Mouse (Mus musculus): Measurements from ENCODE around the gene Trim28. TPM values are rescaled to one million over a fixed set of nuclear protein-coding genes. Genes with fewer than 3 reads are reported as not detected.

Gene Trim28
- polyA plus RNA-seq, 1 experiment from 2014 or later, result 116 TPM

DNA sequence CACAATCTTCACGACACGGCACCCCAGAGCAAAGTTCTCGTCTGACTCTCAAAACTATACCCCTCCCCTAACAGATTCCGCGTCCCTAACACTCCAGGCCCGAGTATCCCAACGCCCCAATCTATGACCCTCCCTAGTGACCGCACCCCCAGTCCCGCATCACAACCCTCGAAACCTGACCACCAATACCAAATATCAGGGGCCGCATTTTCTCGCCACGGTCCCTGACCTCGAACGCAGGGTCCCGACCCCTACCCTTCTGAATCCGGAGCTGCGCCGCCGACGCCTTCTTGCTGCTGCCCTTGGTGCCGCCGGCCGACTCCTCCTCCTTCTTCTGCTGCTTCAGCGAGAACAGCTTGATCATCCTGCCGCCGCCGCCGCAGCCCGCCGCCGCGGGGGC lies 38.5 kb downstream of the Trim28 start:
- Histone ChIP-seq H3K27ac (ENCODE audit: low read length) (peak overlapping the region; percentile 100), H3K27me3 (replicated peaks; ENCODE audit: control insufficient read depth, insufficient read depth, low read length) (peaks cover 6% of the 10 kb centered on the region; the same call in 1 of the 2 replicates), H3K9me3 (ENCODE audit: control insufficient read depth, low read length) (no peaks in the 10 kb centered on the region), H3K36me3 (ENCODE audit: control insufficient read depth, insufficient read depth, low read length) (peaks cover 8% of the 10 kb centered on the region), H3K4me2 (ENCODE audit: low read depth, low read length) (peak overlapping the region; percentile 90), H3K4me1 (ENCODE audit: control insufficient read depth, insufficient read depth, low read length) (peaks cover 33% of the 10 kb centered on the region), H3K4me3 (ENCODE audit: low read length) (peak overlapping the region; percentile 81), H3K9ac (ENCODE audit: low read depth, low read length) (peak overlapping the region; percentile 93)
- peak; percentile 2; the same call in 1 of the 2 replicates for ATAC-seq
- under 1% methylated on average over 32 of the region's 33 CpGs for WGBS

DNA sequence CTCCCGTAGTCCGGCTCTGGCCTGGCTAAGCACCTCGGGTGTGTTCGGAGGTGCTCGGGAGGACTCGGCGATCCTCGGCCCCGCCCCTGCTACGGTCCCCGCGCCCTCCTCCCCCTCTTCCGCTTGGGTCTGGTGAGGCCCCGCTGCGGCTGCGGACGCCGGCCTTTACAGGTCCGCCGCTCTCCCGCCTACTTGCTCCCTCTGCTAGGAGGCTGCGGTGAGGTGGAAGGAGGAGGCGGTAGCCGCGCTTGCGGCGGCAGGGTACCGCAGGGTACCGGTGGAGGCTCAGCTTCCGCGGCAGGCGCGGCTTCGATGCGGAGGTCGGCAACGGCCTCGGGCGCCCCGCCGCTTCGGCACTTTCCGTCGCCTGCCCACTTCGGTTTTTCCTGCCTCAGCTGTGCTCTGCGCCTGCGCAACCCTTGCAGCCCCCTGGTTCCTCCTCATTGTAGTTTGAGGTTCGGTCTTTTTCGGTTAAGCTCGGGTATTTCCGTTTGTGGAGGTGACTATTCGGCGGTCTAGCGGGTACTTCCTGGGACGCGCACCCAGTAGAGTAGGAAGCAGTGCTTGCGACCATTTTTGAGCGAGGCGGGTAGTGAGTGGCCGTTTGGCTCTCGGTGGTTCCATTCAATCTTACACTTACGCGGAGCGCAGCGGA lies 39.1 kb downstream of the Trim28 start, which contains the start of gene Ube2m:
Gene Ube2m, minus strand, starts transcription at position 375 of the 655 bp plus-strand sequence.
- under 1% methylated on average over 65 of the region's 65 CpGs for whole genome bisulfite sequencing
- ATAC-seq, result peak; percentile 93
- H3K4me1 ChIP-seq (ENCODE audit: control insufficient read depth, insufficient read depth, low read length), result peaks cover 29% of the 10 kb centered on the region

DNA sequence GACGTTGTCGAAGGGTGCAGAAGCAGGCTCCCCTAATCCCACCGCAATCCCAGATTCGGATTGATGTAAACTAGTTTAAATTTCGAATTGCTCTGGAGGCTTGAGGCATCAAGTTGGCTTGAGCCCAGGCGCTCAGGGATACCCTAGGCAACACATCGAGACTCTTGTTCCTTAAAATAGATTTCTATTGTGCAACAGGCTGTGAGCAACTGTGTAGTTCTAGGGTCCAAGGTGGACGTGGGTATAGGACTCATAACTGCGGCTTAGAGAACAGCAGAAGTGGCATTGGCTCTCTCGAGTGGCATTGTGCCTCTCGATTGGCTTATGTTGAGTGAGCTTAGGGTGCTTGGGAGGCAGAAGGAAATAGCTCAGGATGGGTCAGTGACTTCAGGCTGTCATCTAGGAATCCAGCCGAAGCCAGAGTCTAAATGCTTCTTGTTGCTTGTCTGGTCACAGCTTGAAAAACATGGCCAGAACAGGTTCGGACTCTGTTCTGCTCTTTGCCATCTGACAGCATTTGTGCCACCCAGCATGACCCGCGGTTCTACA lies 39.8 kb downstream of the Trim28 start:
- 16% methylated on average over 15 of the region's 15 CpGs for WGBS
- Histone ChIP-seq H3K9me3 (ENCODE audit: control insufficient read depth, low read length) (peaks cover 8% of the 10 kb centered on the region; the same call in 1 of the 2 replicates), H3K27ac (ENCODE audit: low read length) (peak overlapping the region; percentile 100), H3K4me1 (ENCODE audit: control insufficient read depth, insufficient read depth, low read length) (peaks cover 30% of the 10 kb centered on the region), H3K9ac (ENCODE audit: low read depth, low read length) (peak overlapping the region; percentile 93), H3K27me3 (replicated peaks; ENCODE audit: control insufficient read depth, insufficient read depth, low read length) (peaks cover 19% of the 10 kb centered on the region), H3K36me3 (ENCODE audit: control insufficient read depth, insufficient read depth, low read length) (peaks cover 5% of the 10 kb centered on the region), H3K4me3 (ENCODE audit: low read length) (peak overlapping the region; percentile 81), H3K4me2 (ENCODE audit: low read depth, low read length) (peak overlapping the region; percentile 84)
- ATAC-seq, result peak; percentile 16

More for the DNA sequence above, 39.1 kb downstream of the Trim28 start, which contains the start of gene Ube2m:
- Histone ChIP-seq H3K9me3 (ENCODE audit: control insufficient read depth, low read length) (peaks cover 2% of the 10 kb centered on the region; the same call in 1 of the 2 replicates), H3K4me3 (ENCODE audit: low read length) (peak within 1 kb of the TSS; percentile 81), H3K36me3 (ENCODE audit: control insufficient read depth, insufficient read depth, low read length) (peaks cover 5% of the 10 kb centered on the region), H3K9ac (ENCODE audit: low read depth, low read length) (peak within 1 kb of the TSS; percentile 93), H3K27ac (ENCODE audit: low read length) (peak within 1 kb of the TSS; percentile 100), H3K4me2 (ENCODE audit: low read depth, low read length) (peak within 1 kb of the TSS; percentile 90), H3K27me3 (replicated peaks; ENCODE audit: control insufficient read depth, insufficient read depth, low read length) (peaks cover 12% of the 10 kb centered on the region)

DNA sequence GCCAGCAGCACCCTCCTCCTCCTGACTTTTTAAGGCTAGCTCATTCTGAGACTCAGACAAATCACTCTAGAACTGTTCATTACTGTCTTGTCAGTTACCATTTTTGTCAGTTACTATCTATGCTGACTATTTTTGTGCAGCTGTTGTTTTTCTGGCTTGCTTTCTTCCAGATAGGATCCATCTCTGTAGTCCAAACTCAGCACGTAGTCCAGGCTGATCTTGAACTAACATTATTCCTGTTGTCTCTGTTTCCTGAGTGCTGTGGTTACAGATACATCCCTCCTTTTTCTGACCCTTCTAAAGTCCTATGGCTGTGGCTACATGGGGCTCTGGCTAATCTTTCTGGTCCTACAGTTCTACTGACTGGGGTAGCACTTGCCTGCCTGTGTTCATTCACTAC lies 40.3 kb downstream of the Trim28 start:
- H3K36me3 ChIP-seq (ENCODE audit: control insufficient read depth, insufficient read depth, low read length), result peaks cover 5% of the 10 kb centered on the region
- peak overlapping the region; percentile 84 for H3K4me2 ChIP-seq (ENCODE audit: low read depth, low read length)
- peaks cover 24% of the 10 kb centered on the region for H3K27me3 ChIP-seq (replicated peaks; ENCODE audit: control insufficient read depth, insufficient read depth, low read length)
- peak overlapping the region; percentile 93 for H3K9ac ChIP-seq (ENCODE audit: low read depth, low read length)
- no peak for ATAC-seq
- H3K9me3 ChIP-seq (ENCODE audit: control insufficient read depth, low read length), result peaks cover 8% of the 10 kb centered on the region; the same call in 1 of the 2 replicates
- H3K4me1 ChIP-seq (ENCODE audit: control insufficient read depth, insufficient read depth, low read length), result peaks cover 31% of the 10 kb centered on the region
- H3K4me3 ChIP-seq (ENCODE audit: low read length), result peak overlapping the region; percentile 81
- no peak overlapping the region for H3K27ac ChIP-seq (ENCODE audit: low read length)
- WGBS, result 89% methylated on average over 1 of the region's 1 CpGs

DNA sequence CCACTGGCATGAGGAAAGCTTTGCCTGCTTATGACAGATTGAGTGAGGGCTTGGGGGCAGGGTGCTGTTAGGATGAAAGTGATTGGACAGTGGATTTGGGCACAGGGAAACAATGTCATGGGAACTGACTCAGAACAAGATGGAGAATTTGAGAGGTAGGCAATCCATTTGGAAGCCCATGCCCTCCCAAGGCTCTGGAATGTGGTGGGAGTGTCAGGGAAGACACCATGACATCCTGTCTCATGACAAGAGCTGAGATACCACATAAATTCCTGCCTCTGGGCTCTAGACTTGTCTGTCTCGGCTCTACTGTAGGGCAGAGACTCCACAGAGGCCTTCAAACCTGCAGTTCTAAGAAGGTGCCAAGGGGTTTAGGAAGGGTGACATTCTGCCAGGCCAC lies 42.3 kb downstream of the Trim28 start:
- ATAC-seq, result no peak
- 79% methylated on average over 1 of the region's 1 CpGs for WGBS
- Histone ChIP-seq H3K4me3 (ENCODE audit: low read length) (no peak overlapping the region), H3K4me1 (ENCODE audit: control insufficient read depth, insufficient read depth, low read length) (peaks cover 25% of the 10 kb centered on the region), H3K27ac (ENCODE audit: low read length) (no peak overlapping the region), H3K27me3 (replicated peaks; ENCODE audit: control insufficient read depth, insufficient read depth, low read length) (peaks cover 34% of the 10 kb centered on the region), H3K4me2 (ENCODE audit: low read depth, low read length) (no peak overlapping the region), H3K9ac (ENCODE audit: low read depth, low read length) (no peak overlapping the region), H3K9me3 (ENCODE audit: control insufficient read depth, low read length) (peaks cover 8% of the 10 kb centered on the region; the same call in 1 of the 2 replicates), H3K36me3 (ENCODE audit: control insufficient read depth, insufficient read depth, low read length) (no peaks in the 10 kb centered on the region)

DNA sequence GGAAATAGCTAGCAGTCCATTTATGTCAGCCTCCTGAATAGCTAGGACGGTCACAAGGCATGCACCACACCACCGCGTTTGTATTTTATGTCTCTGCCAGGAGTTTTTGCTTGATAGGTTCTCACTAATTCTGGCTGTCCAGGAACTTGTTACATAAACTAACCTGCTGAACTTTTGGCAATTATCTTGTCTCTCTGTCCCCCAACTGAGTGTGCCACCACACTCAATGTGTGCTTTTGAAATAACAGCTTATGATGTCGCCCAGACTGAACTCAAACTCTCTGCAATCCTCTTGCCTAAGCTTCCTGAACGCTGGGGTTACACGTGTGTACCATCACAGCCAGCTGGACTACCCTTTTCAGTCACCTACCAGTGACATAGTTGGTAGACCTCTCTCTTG lies 43.6 kb downstream of the Trim28 start:
- H3K4me2 ChIP-seq (ENCODE audit: low read depth, low read length), result no peak overlapping the region
- no peak overlapping the region for H3K4me3 ChIP-seq (ENCODE audit: low read length)
- peaks cover 34% of the 10 kb centered on the region for H3K27me3 ChIP-seq (replicated peaks; ENCODE audit: control insufficient read depth, insufficient read depth, low read length)
- H3K9ac ChIP-seq (ENCODE audit: low read depth, low read length), result no peak overlapping the region
- peaks cover 18% of the 10 kb centered on the region for H3K4me1 ChIP-seq (ENCODE audit: control insufficient read depth, insufficient read depth, low read length)
- no peaks in the 10 kb centered on the region for H3K36me3 ChIP-seq (ENCODE audit: control insufficient read depth, insufficient read depth, low read length)
- 71% methylated on average over 6 of the region's 6 CpGs for WGBS
- H3K9me3 ChIP-seq (ENCODE audit: control insufficient read depth, low read length), result peaks cover 8% of the 10 kb centered on the region; the same call in 1 of the 2 replicates
- no peak overlapping the region for H3K27ac ChIP-seq (ENCODE audit: low read length)
- ATAC-seq, result no peak

DNA sequence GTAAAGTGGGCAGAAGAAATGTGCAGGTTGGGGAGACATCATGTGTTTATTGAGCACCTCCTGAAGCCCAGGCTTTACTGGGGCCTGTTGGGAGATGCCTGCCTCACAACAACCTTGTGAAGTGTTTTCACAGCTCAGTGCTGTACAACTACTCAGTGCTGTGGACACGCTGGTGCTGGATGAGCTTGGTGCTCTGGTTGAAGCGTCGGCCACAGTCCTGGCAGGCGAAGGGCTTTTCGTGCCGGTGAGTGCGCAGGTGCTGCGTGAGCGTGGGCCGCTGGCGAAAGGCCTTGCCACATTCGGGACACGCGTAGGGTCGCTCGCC lies 44.2 kb downstream of the Trim28 start:
- Histone ChIP-seq H3K36me3 (ENCODE audit: control insufficient read depth, insufficient read depth, low read length) (no peaks in the 10 kb centered on the region), H3K27ac (ENCODE audit: low read length) (no peak overlapping the region), H3K9ac (ENCODE audit: low read depth, low read length) (peak overlapping the region; percentile 66; the same call in 1 of the 2 replicates), H3K4me3 (ENCODE audit: low read length) (peak overlapping the region; percentile 58), H3K27me3 (replicated peaks; ENCODE audit: control insufficient read depth, insufficient read depth, low read length) (peaks cover 34% of the 10 kb centered on the region), H3K4me1 (ENCODE audit: control insufficient read depth, insufficient read depth, low read length) (peaks cover 18% of the 10 kb centered on the region), H3K4me2 (ENCODE audit: low read depth, low read length) (no peak overlapping the region), H3K9me3 (ENCODE audit: control insufficient read depth, low read length) (peaks cover 8% of the 10 kb centered on the region; the same call in 1 of the 2 replicates)
- WGBS, result 38% methylated on average over 16 of the region's 16 CpGs
- no peak for ATAC-seq

DNA sequence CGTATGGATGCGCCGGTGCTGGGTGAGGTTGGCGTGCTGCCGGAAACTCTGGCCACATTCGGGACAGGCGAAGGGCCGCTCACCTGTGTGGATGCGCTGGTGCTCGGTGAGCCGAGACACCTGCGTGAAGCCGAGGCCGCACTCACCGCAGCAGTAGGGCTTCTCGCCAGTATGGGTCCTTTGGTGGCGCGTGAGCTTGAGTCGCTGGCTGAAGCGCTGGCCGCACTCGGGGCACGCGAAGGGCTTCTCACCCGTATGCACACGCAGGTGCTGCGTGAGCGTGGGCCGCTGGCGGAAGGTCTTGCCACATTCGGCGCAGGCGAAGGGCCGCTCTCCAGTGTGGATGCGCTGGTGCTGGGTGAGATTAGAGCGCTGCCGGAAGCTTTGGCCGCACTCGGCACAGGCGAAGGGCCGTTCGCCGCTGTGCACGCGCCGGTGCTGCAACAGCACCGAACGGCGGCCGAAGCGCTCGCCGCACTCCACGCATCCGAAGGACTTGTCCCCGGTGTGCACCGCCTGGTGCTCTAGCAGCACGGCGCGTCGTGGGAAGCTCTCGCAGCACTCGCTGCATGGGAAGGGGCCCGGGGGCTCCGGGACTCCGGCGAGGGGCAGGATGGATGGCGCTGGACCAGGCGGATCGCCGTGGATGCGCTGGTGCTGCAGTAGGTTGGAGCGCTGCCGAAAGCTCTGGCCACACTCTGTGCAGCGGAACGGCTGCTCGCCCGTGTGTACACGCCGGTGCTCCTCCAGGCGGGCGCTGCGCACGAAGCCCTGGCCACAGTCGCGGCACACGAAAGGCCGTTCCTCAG lies 44.7 kb downstream of the Trim28 start:
- H3K9ac ChIP-seq (ENCODE audit: low read depth, low read length), result peak overlapping the region; percentile 66
- peak overlapping the region; percentile 58 for H3K4me3 ChIP-seq (ENCODE audit: low read length)
- peak; percentile 41 for ATAC-seq
- peaks cover 34% of the 10 kb centered on the region for H3K27me3 ChIP-seq (replicated peaks; ENCODE audit: control insufficient read depth, insufficient read depth, low read length)
- H3K36me3 ChIP-seq (ENCODE audit: control insufficient read depth, insufficient read depth, low read length), result no peaks in the 10 kb centered on the region
- H3K27ac ChIP-seq (ENCODE audit: low read length), result no peak overlapping the region
- peaks cover 8% of the 10 kb centered on the region; the same call in 1 of the 2 replicates for H3K9me3 ChIP-seq (ENCODE audit: control insufficient read depth, low read length)
- H3K4me2 ChIP-seq (ENCODE audit: low read depth, low read length), result peak overlapping the region; percentile 99
- H3K4me1 ChIP-seq (ENCODE audit: control insufficient read depth, insufficient read depth, low read length), result peaks cover 18% of the 10 kb centered on the region
- WGBS, result 4% methylated on average over 88 of the region's 88 CpGs

DNA sequence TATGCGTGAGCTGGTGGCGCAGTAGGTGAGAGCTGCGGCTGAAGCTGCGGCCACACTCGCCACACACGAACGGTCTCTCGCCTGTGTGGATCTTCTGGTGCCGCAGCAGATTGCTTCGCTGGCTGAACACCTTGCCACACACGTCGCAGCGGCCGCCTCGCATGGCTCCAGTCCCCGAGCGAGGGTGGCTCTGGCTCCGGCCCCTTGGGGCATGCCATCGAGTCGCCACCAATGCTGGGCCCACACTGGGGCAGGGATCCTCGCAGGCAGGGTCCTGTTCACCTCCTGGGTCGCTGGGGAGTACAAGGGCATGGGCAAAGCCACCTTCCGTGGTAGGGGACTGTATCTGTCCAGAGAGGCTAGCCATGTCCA lies 45.3 kb downstream of the Trim28 start:
- Histone ChIP-seq H3K27me3 (replicated peaks; ENCODE audit: control insufficient read depth, insufficient read depth, low read length) (peaks cover 34% of the 10 kb centered on the region), H3K4me2 (ENCODE audit: low read depth, low read length) (peak overlapping the region; percentile 99), H3K4me1 (ENCODE audit: control insufficient read depth, insufficient read depth, low read length) (peaks cover 13% of the 10 kb centered on the region), H3K9me3 (ENCODE audit: control insufficient read depth, low read length) (peaks cover 8% of the 10 kb centered on the region; the same call in 1 of the 2 replicates), H3K4me3 (ENCODE audit: low read length) (peak overlapping the region; percentile 58), H3K36me3 (ENCODE audit: control insufficient read depth, insufficient read depth, low read length) (no peaks in the 10 kb centered on the region), H3K9ac (ENCODE audit: low read depth, low read length) (peak overlapping the region; percentile 66), H3K27ac (ENCODE audit: low read length) (no peak overlapping the region)
- ATAC-seq, result peak; percentile 5
- WGBS, result 5% methylated on average over 23 of the region's 23 CpGs
